Mouse (Mus musculus) small intestine, adult 2 months (tissue): ENCODE results near the gene Txk.

ENCODE experiments used
- CTCF ChIP-seq: fragments of 200-500 bp; IDR thresholded peaks from 2 replicates; pipeline ENCODE4 v1.5.1; 2012; ENCODE audit warnings: low read depth, mild to moderate bottlenecking, control low read depth, inconsistent platforms, low read length, moderate library complexity, mixed read lengths; ENCODE audit not compliant: insufficient replicate concordance, insufficient read length; ENCODE audit errors: extremely low read depth
- POLR2A ChIP-seq: fragments of 200-500 bp; IDR thresholded peaks from 2 replicates; pipeline ENCODE4 v1.6.1; 2012; ENCODE audit warnings: low read depth, mild to moderate bottlenecking, control low read depth, inconsistent platforms, low read length, moderate library complexity

GRCm38 (mm10) chr5:72793309-72793850, 40.8 kb upstream of the Txk start:
- TF ChIP-seq CTCF (no peak), POLR2A (no peak)
